ENCODE assay signal across 12 mouse cellular contexts in genomic region chr4:41571490-41571889, GRCm38 (mm10). TPM values are rescaled to one million over a fixed set of nuclear protein-coding genes. Genes with fewer than 3 reads are reported as not detected.
DNase-seq lines count a peak whose midpoint lies in the region; ATAC-seq and TF ChIP-seq lines count a peak whose summit lies in the region.
"Had no signal": no experiment of that assay in that cellular context is flagged by ENCODE, and none has a peak within 500 bp of the region (broad histone marks: within the 10 kb centered on the region; RNA-seq: fewer than 3 reads in every experiment).

No protein-coding gene starts in this region.

- no peak overlapping the region for H3K4me2 ChIP-seq in hindbrain, postnatal 0 days (ENCODE audit: low read depth, low read length)
- no peak overlapping the region for H3K4me2 ChIP-seq in lung, embryonic 14.5 days
- H3K4me2 ChIP-seq: heart, embryonic 11.5 days; stomach, embryonic 15.5 days had no signal

- H3K36me3 ChIP-seq in hindbrain, postnatal 0 days (ENCODE audit: insufficient read depth, low read length): no peaks in the 10 kb centered on the region
- no peaks in the 10 kb centered on the region for H3K36me3 ChIP-seq in hindbrain, embryonic 10.5 days
- no peaks in the 10 kb centered on the region for H3K36me3 ChIP-seq in lung, embryonic 14.5 days (ENCODE audit: insufficient read depth)
- H3K36me3 ChIP-seq in ES-Bruce4 (ENCODE audit: control insufficient read depth, insufficient read depth, low read length, poor library complexity, severe bottlenecking): no peaks in the 10 kb centered on the region
- H3K36me3 ChIP-seq: stomach, embryonic 15.5 days had no signal

- H3K4me3 ChIP-seq in hindbrain, postnatal 0 days (ENCODE audit: low read length): no peak overlapping the region
- no peak overlapping the region for H3K4me3 ChIP-seq in hindbrain, embryonic 10.5 days
- H3K4me3 ChIP-seq in lung, embryonic 14.5 days (ENCODE audit: low read depth, low read length): no peak overlapping the region
- no peak overlapping the region for H3K4me3 ChIP-seq in ES-Bruce4 (ENCODE audit: low read depth, low read length)
- H3K4me3 ChIP-seq: stomach, embryonic 15.5 days had no signal

- 25% methylated on average over 5 of the region's 5 CpGs for WGBS in hindbrain, postnatal 0 days
- 26% methylated on average over 5 of the region's 5 CpGs for whole genome bisulfite sequencing in hindbrain, embryonic 10.5 days
- 24% methylated on average over 5 of the region's 5 CpGs for WGBS in lung, embryonic 14.5 days

- H3K27me3 ChIP-seq in hindbrain, postnatal 0 days (ENCODE audit: insufficient read depth, low read length): no peaks in the 10 kb centered on the region
- peaks cover 22% of the 10 kb centered on the region for H3K27me3 ChIP-seq in hindbrain, embryonic 10.5 days (ENCODE audit: insufficient read depth, poor library complexity, severe bottlenecking)
- no peaks in the 10 kb centered on the region for H3K27me3 ChIP-seq in lung, embryonic 14.5 days (ENCODE audit: insufficient read depth, low read length)
- H3K27me3 ChIP-seq in ES-Bruce4 (ENCODE audit: control insufficient read depth, insufficient read depth, low read length, poor library complexity, severe bottlenecking): peaks cover 1% of the 10 kb centered on the region; the same call in 1 of the 2 replicates

- intact Hi-C loops in heart, postnatal 25 days (cut with DNase I): no loop called here

- DNase-seq in hindbrain, postnatal 0 days (ENCODE audit: low spot score): peak; percentile 36
- no peak for DNase-seq in hindbrain, embryonic 10.5 days (ENCODE audit: low spot score)
- peak; percentile 15 for DNase-seq in lung, embryonic 14.5 days
- no peak for DNase-seq in lung, postnatal 36 days
- DNase-seq in embryo, embryonic 10 days (ENCODE audit: low spot score): peak; percentile 61
- no peak for DNase-seq in right cerebral cortex, postnatal 25 days
- DNase-seq in heart, postnatal 25 days (ENCODE audit: low spot score): no peak
- DNase-seq: cerebellum, adult 9-11 months had no signal

- no peak overlapping the region for H3K9ac ChIP-seq in hindbrain, postnatal 0 days (replicated peaks; ENCODE audit: low read length)
- H3K9ac ChIP-seq in lung, embryonic 14.5 days: no peak overlapping the region
- H3K9ac ChIP-seq in ES-Bruce4 (ENCODE audit: low read depth, poor library complexity, severe bottlenecking): no peak overlapping the region
- H3K9ac ChIP-seq: stomach, embryonic 15.5 days had no signal

- TF ChIP-seq EP300 in ES-Bruce4 (IDR thresholded peaks at IDR 0.05; ENCODE audit: insufficient read depth, low read depth, low read length): no peak

- peaks cover 15% of the 10 kb centered on the region for H3K4me1 ChIP-seq in hindbrain, postnatal 0 days (ENCODE audit: insufficient read depth, low read length)
- peaks cover 43% of the 10 kb centered on the region for H3K4me1 ChIP-seq in hindbrain, embryonic 10.5 days (replicated peaks)
- peaks cover 6% of the 10 kb centered on the region; the same call in 1 of the 2 replicates for H3K4me1 ChIP-seq in lung, embryonic 14.5 days (ENCODE audit: insufficient read depth)
- H3K4me1 ChIP-seq in ES-Bruce4 (ENCODE audit: control insufficient read depth, insufficient read depth, low read length): peaks cover 3% of the 10 kb centered on the region

- H3K9me3 ChIP-seq in hindbrain, postnatal 0 days (ENCODE audit: low read length): no peaks in the 10 kb centered on the region
- no peaks in the 10 kb centered on the region for H3K9me3 ChIP-seq in hindbrain, embryonic 10.5 days
- no peaks in the 10 kb centered on the region for H3K9me3 ChIP-seq in lung, embryonic 14.5 days (ENCODE audit: low read depth, low read length)
- H3K9me3 ChIP-seq in ES-Bruce4 (replicated peaks; ENCODE audit: control insufficient read depth, insufficient read depth, low read length, poor library complexity, severe bottlenecking): no peaks in the 10 kb centered on the region
- H3K9me3 ChIP-seq: stomach, embryonic 15.5 days had no signal

- TF ChIP-seq CTCF in hindbrain, postnatal 0 days (IDR thresholded peaks at IDR 0.05; ENCODE audit: low read depth): peak; percentile 71
- peak; percentile 47; the same call in 1 of the 2 replicates for TF ChIP-seq CTCF in lung, embryonic 14.5 days (IDR thresholded peaks at IDR 0.05; ENCODE audit: low read depth)
- peak; percentile 26 for TF ChIP-seq CTCF in ES-Bruce4 (IDR thresholded peaks at IDR 0.05; ENCODE audit: low read depth, low read length)

- ATAC-seq in hindbrain, postnatal 0 days: no peak
- no peak for ATAC-seq in lung, embryonic 14.5 days (ENCODE audit: insufficient read depth)
- ATAC-seq: hindbrain, embryonic 16.5 days had no signal

- TF ChIP-seq POLR2A in ES-Bruce4 (IDR thresholded peaks at IDR 0.05; ENCODE audit: insufficient read depth, low read length): no peak

- no peak overlapping the region for H3K27ac ChIP-seq in hindbrain, postnatal 0 days
- no peak overlapping the region for H3K27ac ChIP-seq in hindbrain, embryonic 10.5 days
- H3K27ac ChIP-seq in lung, embryonic 14.5 days (ENCODE audit: low read depth): no peak overlapping the region
- no peak overlapping the region for H3K27ac ChIP-seq in ES-Bruce4 (ENCODE audit: insufficient read depth, low read length)
- H3K27ac ChIP-seq: stomach, embryonic 15.5 days had no signal

RNA-seq across cellular contexts. Expression of gene Dnaic1, which starts 1.9 kb away (rescaled TPM):
- total RNA-seq in hindbrain, postnatal 0 days (2014; rRNA removed): 3.6 and 4.5 TPM in 2 replicates
- polyA plus RNA-seq in hindbrain, postnatal 0 days (2015; fragmentation: Nextera tagmentation; extraction: Ambion mirVana): 3.0 and 4.8 TPM in 2 replicates
- 1.4 and 4.3 TPM in 2 replicates for polyA plus RNA-seq in hindbrain, embryonic 10.5 days (2016; fragmentation: Nextera tagmentation; extraction: Ambion mirVana)
- polyA plus RNA-seq in lung, embryonic 14.5 days (2014; fragmentation: Nextera tagmentation; extraction: Ambion mirVana): 2.7 and 3.1 TPM in 2 replicates
- 4.3 and 7.3 TPM in 2 replicates for polyA plus RNA-seq in ES-Bruce4 (2011; ENCODE audit: insufficient read depth, insufficient read length, low read depth, missing spikeins)
- 1 to 10 TPM; 1.8 to 2.7 TPM for total RNA-seq in heart, postnatal 25 days (2021)

RNA-seq across cellular contexts. Expression of gene Fam219a, which starts 2.2 kb away (rescaled TPM):
- 136 and 193 TPM in 2 replicates for total RNA-seq in hindbrain, postnatal 0 days (2014; rRNA removed)
- 17.7 and 21.2 TPM in 2 replicates for polyA plus RNA-seq in hindbrain, postnatal 0 days (2015; fragmentation: Nextera tagmentation; extraction: Ambion mirVana)
- 6.2 and 8.3 TPM in 2 replicates for polyA plus RNA-seq in hindbrain, embryonic 10.5 days (2016; fragmentation: Nextera tagmentation; extraction: Ambion mirVana)
- 2.0 and 3.3 TPM in 2 replicates for polyA plus RNA-seq in lung, embryonic 14.5 days (2014; fragmentation: Nextera tagmentation; extraction: Ambion mirVana)
- 3.8 and 4.3 TPM in 2 replicates for polyA plus RNA-seq in ES-Bruce4 (2011; ENCODE audit: insufficient read depth, insufficient read length, low read depth, missing spikeins)
- 10 to 100 TPM; 12.5 to 14.3 TPM for total RNA-seq in heart, postnatal 25 days (2021)

RNA-seq across cellular contexts. Expression of gene 1110017D15Rik, which starts 54.4 kb away (rescaled TPM):
- total RNA-seq in hindbrain, postnatal 0 days (2014; rRNA removed): 2.3 and 9.9 TPM in 2 replicates
- polyA plus RNA-seq in hindbrain, postnatal 0 days (2015; fragmentation: Nextera tagmentation; extraction: Ambion mirVana): 19.9 and 21.4 TPM in 2 replicates
- polyA plus RNA-seq in hindbrain, embryonic 10.5 days (2016; fragmentation: Nextera tagmentation; extraction: Ambion mirVana): 8.1 and 14.7 TPM in 2 replicates
- polyA plus RNA-seq in lung, embryonic 14.5 days (2014; fragmentation: Nextera tagmentation; extraction: Ambion mirVana): 0.46 and 0.92 TPM in 2 replicates
- not detected in 2 replicates for polyA plus RNA-seq in ES-Bruce4 (2011; ENCODE audit: insufficient read depth, insufficient read length, low read depth, missing spikeins)
- total RNA-seq in heart, postnatal 25 days (2021): not detected
- polyA plus RNA-seq: heart, embryonic 11.5 days had no signal

Comparison
In these comparisons a context has a peak if more than half of its experiments do, and no peak if none do; other contexts are left out.
1. DNase-seq: peak in hindbrain, postnatal 0 days (single experiment), lung, embryonic 14.5 days (single experiment) and embryo, embryonic 10 days (single experiment); none in hindbrain, embryonic 10.5 days (single experiment), lung, postnatal 36 days (single experiment), right cerebral cortex, postnatal 25 days (single experiment) and heart, postnatal 25 days (single experiment).
2. Peak in every context shown above with its lines, with median percentiles within 50 percentile points of each other: CTCF ChIP-seq.